Mouse (Mus musculus) 3T3-L1 (cell line): ENCODE data around the gene Zfyve27.

ENCODE experiments used
- DNase-seq: peaks from one replicate; pipeline ENCODE4 v3.0.0-alpha.2; 2015; ENCODE audit warnings: low read depth, low spot score

The Zfyve27 gene

DNA sequence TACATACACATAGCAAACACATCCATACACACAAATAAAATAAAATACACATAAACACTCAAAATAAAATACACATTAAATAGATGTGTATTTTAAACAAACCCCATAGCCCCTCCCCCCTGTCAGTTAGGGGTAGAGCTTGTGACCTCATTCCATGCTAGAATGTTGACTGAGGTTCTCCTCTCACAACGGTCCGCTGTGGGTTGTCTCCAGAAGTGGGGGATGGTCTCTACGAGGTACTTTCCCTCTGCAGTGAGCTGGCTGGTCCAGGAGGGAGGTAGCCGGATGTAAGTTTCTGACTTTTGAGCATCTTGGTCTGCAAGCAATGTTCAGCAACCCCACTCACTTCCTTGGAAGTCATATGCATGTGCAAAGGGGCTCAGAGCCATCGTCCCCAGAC lies at the start of gene Zfyve27:
TSS of gene Zfyve27 (plus strand) at position 188 of the 400 bp plus-strand sequence.
- no peak for DNase-seq

DNA sequence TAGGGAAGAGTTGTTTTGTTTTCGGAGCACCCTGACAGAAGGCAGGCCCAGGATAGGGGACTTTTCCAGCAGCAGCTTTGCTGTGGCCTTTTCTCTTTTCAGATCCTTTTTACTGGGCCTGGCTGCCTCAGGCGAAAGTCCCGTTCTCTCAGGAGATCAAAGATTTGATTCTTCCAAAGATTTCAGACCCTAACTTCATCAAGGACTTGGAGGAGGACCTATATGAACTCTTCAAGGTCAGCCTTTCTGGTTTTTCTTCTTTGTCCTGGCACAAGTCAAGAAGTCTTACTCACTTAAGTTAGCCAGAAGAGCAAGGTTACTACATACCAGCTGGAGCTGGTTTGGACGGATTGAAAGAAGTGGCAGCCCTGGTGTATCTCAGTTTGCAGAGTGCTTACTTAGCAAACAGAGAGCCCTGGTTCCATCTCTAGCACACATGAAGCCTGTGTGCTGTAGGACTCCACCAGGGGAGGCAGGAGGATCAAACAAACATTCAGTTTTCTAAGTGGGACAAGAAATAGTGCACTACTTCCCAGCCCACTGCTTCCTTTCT lies 47.9 kb upstream of the Zfyve27 start:
- no peak for DNase-seq

DNA sequence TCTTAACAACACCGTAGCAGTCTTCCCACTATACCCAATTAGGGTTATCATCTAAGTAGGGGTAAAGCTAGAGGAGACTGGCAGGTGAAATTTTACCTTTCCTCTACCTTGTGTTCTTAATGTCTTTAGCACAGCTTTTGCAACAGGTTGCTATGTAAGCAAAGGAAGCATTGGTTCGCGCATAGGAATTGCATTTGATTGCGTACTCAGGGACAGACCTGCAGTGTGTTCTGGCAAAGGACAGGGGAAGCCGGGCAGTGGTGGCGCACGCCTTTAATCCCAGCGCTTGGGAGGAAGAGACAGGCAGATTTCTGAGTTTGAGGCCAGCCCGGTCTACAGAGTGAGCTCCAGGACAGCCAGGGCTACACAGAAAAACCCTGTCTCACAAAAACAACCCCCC lies 45.6 kb upstream of the Zfyve27 start:
- no peak for DNase-seq

DNA sequence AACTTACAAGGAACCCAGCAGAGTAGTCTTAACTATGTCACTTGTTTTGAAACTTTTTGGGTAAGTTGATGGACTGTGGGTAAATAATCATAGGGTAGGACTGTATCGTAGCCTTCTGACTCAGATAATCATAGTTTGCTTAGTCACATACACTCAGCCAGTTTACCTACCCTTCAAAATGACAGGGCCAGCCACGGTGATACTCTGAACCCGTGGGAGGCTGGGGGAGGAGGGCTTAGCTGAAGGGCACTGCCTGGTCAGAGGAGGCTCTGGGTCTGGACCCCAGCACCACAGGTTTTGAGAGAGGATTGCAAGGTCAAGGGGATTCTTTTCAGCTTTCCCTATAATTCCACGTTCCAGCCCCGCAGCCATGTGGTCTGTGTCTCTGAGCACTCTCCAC lies 45.2 kb upstream of the Zfyve27 start:
- DNase-seq = no peak

DNA sequence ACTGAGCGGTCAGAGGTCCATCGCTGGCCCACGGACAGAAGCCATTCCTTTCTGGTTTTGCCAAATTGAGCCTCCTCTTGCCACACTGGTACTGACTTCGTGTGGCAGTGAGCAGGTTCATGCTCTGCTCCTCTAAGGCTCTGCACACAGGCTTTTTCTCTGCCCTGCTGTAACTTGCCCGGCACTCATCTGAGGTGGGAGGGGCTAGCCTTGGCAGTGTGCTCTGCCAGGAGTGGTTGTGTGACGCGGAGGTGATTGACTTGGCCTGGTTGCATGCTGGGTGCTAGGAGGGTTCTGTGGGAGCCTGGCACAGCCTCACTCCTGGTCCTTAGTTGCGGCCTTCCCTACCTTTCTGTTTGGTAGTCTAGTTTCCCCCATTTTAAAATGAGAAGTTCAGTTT lies 43.3 kb upstream of the Zfyve27 start:
- DNase-seq = no peak

DNA sequence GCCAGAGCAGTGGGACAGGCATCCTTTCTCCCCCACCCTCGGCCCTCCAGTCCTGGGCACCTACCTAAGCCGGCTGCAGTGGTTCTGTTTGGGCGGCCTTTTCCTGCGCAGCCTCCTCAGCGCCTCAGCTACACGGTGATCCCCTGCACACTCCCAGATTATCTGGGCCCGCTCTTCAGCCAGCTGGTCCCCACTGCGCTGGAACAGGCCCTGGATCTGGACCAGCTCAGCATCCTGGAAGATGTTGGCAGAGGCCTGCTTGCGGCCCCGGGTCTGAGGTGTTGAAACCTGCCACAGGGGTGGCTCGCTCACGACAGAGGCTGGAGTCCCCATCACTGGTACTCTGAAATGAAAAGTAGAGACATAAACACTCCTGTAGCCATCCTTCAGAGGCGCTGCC lies 39.1 kb upstream of the Zfyve27 start:
- DNase-seq = no peak

DNA sequence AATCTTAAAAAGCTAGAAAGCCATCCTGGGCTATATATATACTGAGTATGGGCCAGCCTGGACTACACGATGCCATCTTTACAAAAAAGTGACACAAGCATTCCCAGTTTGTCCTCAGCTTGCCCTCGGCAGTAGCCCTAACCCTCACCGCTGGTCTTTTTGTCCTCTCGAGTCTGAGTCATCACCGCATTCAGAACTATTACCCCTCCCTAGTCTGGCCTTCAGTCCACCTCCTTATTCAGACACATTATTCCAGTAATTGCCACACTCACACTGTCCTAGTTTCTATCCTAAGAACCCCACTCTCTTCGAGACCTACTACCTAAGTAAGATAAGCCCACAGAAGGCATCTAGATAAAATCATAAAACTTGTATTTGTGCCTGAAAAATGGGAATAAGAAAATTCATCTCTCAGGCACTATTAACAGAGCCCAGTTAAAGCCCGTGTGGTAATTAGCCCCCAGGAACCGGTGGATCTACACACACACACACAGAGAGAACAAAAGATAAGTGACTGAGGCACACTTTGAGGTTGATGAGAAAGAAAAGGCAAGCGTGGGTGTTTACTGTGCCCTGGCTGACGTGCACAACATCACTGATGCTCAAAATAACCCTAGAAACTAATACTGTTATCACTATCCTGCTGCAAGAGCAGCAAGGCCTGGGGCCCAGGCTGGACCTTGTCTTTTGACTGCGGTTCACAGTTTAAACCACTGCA lies 38.1 kb upstream of the Zfyve27 start:
- peak; percentile 66 for DNase-seq

DNA sequence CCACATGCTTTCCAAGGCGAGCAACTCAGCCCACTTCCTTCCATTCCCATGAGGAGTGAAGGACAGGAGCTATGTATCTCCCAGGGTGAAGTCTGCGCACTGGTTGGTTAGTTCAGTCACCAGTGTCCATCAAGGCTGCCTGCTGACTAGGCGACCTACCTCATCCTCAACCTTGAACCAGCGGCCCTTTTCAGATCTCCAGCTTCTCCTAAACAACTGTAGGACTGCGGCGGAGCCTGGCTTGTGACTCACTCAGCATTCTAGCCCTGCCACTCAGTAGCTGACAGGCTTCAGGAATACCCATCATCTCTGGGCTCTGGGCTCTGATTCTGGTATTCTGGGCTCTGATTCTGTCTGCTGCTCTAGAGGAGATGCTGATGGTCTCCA lies 37.5 kb upstream of the Zfyve27 start:
- no peak for DNase-seq

DNA sequence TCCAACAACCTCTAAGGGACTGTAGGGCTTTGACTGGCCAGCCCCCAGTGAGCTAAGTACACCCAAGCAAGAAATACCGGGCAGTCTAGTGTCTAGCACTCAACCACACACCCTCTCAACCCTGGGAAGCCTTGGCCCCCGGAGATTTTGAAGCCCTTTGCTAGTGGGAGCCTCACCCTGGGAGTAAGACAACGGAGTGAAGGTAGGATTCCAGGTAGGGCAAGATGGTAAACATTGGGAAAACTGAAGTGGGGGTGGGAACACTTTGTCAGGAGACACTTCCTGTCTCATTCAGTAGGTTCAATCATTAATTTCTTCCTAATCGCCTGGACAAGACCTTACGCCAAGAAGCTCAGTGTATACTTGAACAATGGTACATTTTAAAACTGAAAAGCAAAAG lies 36.7 kb upstream of the Zfyve27 start:
- no peak for DNase-seq

DNA sequence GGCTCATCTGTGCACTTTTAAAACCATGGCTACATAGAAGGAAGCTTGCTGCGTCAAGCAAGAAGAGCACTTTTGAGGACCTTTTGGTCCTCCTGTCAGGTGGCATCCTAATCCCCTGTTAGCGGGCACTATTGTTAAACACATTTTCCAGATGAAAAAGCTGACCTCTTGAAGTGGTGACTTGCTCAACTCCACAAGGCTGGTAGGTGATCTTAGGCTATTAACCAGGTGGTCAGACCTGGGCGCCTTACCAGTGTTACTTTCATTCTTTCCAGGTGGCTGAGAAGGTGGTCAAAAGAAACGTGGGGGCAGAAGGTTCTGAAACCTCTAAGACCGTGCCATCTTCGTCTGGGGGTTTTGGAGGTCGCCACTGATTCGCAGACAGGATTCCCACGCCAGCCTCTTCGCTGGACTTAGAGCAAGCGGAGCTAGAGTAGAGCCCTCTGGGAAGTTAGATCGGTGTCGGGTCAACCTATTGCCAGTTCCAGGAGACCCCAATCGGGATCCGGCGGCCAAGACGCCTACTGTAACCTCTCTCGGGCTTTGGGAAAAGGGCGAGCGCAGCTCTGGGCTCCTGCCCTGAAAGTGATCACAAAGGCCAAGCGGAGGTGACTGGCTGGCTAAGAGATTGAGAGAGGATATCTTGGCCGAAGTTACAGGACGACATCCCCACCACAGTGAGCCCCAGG lies 35.6 kb upstream of the Zfyve27 start:
- no peak for DNase-seq

DNA sequence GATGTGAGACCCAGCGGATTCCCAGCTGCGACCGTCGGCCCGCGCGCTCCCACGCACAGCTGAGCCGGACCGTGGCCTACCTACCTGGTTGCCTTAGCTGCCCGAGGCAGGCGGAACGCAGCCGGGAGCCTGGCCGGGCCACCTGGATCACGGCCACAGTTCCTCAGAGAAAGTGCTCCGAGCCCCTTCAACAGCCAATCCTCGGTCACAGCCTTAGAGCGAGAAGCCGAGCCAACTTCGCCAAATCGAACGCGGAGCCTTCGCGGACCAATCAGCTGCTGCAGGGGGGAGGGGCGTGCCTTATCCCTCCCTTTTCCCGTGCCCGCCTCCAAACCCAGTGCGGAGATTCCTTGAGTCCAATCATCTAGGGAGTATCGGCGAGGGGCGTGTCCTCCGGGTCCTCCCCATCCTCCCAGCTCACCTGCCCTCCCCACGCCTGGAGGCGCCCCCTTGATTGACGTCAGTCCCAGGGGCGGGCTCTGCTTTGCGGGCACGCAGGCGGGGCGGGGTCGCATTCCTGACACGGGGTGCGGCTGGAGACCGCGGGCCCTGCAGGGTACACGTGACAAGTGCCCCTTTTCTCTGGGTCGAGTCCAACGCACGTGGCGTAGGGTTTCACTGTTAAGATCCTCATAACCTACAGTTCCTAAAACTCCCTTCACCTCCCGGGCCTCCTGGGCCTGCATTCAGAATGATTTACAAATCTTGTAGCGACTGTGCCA lies 34.8 kb upstream of the Zfyve27 start, which contains the start of gene Avpi1:
TSS of gene Avpi1 (minus strand) at position 273 of the 722 bp plus-strand sequence.
- peak; percentile 100 for DNase-seq

DNA sequence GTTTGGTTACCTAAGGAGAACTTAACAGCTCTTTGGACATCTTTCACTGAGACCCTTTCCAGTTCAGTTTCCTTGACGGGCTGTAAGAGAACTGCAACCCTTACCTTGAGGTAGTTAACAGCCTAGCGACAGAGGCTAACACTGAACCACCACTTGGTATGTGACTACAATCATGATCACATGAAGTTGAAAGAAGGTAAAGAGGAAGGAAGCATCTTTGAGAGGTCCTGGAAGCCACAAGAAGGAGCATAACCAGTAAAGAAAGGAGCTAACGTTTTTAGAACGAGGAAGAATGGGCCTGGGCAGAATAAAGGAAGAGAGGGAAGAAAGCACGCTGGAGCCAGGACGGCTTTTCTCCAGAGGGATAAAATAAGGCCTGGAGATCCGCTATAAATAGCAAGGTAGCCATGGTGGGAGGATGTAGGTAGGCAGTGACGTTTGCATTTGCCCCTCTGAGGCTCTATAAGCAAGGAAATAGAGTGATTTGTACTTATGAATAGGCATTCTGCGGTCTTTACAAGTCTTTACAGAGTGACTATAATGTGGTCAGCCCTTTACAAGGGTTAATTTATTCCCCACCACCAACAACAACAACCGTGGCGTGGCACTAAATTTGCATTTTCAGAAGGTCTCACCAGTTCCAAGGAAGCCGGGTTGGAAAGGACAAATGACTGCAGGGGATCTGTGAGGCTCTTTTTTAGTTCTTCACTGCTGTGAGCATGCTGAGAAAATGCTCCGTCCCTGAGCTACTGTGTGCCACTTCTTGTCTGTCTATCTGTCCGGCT lies 34.0 kb upstream of the Zfyve27 start:
- no peak for DNase-seq

DNA sequence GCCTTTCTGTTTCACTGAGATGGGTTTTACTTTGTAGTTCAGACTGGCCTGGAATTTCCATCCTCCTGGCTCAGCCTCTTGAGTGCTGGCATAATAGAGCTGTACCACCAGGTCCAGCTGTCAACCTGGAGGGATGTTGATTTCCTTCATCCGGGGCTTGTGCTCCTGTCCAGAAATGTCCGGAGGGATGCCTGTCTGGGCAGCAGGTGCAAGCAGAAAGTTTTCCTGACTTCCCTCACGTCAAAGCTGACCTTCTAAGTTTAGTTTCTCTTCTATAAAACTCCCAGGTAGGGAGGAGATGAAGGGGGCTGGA lies 33.5 kb upstream of the Zfyve27 start:
- DNase-seq = no peak

DNA sequence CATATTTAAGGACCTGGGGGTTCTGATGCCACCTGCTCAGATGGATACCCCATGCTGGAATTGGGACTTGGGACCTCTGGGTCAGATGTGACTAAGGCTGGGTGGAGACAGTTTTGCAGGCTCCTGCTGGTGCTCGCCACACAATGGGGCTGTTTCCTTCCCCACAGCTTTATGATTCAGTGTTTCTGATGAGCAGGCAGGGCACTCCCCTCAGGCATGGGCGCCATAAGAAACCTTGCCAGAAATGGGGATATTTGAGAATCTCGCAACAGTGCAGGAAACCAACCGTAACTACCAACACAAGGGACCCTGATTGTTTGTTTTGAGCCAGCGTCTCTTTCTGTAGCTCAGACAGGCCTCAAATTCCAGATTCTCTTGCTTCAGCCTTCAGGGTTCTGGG lies 32.6 kb upstream of the Zfyve27 start:
- DNase-seq = peak; percentile 86

DNA sequence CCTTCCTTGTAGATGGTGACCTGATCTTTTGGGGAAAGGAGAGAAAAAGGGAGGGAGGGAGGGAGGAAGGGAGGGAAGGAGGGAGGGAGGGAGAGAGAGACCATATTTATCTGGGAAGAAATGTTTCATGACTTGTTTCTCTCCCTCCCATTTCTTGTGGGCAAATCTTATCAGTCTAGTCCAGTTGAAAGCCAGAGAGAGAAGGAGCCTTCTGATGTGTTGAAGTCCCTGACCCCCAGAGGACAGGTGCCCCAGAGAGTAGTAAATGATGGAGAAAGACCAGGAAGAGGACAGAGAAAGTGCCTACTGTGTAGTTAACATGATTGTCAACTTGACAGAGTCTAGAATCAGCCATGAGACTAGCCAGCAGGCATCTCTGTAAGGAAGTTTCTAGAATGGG lies 28.7 kb upstream of the Zfyve27 start:
- DNase-seq = no peak

DNA sequence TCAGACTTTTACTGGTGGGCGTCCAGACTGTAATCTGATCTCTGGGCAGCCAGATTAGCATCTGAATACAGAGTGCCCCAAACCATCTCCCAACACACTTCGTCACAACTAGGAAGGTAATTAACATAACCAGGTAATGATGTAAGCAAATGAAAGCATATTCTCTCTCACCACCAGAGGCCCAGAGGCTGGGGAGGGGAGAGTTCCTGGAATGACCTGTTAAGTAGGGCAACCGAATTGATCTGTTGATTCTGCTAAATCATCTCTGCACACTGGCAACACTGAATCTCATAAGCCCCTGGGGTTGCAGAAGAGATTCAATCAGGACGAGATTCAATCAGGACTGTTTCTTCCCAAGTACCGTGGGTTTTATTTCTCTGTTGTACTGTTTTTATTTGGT lies 27.6 kb upstream of the Zfyve27 start:
- no peak for DNase-seq

DNA sequence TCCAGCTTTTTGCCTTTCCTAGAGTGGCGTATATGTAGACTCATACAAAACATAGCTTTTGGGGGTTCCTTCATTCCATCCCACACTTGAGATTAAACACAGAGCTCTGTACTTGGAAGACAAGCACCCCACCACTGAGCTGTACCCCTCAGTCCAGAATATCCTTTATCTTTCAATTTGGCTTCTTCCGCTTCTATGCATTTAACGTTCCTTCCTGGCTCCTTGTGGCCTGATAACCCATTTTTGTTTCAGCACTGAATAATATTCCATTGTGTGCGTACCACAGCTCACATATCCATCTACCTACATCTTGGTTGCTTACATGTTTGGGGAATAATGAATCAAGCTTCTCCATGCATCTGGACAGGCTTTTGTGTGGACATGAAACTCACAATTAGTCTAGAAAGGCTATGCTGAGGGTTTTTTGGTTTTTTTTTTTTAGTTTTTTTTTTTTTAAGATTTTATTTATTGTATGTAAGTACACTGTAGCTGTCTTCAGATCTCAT lies 26.5 kb upstream of the Zfyve27 start:
- no peak for DNase-seq

DNA sequence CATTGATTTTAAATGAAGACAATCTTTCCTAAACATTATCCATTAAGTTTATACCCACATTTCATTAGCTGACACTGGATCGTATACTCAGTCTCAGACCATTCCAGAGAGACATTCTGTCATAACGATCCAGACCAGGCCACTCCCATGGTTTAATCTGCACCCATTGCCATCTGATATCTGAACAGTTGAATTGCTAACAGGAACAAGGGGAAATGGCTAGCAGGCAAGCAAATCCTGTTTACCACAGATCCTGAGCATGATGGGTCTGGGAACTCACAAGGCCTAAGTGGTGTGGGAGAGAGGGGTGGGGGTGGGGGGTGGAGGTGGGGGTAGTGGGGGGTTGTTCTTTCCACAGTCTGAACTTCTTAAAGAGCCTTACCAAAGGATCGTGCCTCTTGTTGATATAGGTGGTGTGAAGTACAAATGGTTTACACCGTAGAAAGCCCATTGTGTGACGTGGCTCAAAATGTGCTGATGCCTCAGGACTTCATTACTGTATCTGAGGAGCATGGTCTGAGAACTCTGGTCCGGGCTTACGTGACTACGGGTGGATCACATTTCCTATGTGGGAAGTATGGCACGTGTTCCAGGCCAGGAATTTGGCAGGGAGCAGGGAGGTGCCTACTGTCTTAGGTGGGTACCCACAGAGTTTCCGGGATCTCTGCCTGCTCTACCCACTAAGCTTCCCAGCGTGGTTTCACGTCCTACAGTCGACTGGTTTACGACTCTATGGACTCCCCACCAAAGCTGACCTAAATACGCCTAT lies 25.1 kb upstream of the Zfyve27 start:
- no peak for DNase-seq

DNA sequence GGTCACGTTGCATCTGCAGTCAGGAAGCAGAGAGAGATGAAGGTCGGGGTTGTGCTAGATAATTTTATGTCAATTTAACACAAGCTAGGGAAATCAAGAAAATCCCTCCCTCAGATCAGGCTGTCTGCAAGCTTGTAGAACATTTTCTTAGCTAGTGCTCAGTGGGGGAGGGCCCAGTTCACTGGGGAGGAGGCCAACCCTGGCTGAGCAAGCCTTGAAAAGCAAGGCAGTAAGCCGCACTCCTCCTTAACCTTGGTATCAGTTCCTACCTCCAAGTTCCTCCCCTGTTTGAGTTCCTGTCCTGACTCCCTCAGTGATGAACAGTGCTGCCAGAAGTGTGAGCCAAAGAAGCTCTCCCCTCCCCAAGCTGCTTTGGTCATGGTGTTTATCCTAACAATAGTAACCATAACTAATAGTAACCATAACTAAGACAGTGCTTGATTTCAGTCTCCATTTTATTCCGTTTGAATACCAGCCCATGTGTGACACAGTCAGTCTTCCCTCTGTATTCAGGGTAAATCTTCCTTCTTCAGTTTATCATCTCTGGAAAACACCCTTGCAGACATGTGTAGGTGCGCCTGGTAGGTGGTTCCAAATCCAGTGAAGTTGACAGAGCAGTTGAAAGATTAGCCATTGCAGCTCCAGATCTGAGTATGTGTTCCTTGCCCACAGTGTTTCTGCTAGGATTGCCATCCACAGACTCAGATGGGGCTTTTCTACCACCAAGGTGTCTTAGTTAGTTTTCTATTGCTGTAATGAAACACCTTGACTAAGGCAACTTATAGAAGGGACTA lies 23.8 kb upstream of the Zfyve27 start:
- DNase-seq = no peak

DNA sequence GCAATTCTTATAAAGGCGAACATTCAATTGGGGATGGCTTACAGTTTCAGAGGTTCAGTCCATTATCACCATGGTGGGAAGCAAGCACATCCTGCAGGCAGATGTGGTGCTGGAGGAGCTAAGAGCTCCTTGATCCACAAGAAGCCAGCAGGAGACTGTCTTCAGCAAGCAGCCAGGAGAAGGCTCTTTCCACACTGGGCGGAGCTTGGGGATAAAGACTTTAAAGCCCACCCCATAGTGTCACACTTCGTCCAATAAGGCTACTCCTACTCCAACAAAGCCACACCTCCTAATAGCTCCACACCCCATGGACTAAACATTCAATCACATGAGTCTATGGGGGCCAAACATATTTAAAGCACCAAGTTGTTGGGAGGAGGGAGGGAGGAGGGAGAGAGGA lies 21.8 kb upstream of the Zfyve27 start:
- DNase-seq = no peak
